Mouse (Mus musculus) myocyte (in vitro differentiated cells): ENCODE results near the gene Wdr72. TPM values are rescaled to one million over a fixed set of nuclear protein-coding genes. Genes with fewer than 3 reads are reported as not detected.

Experiments used
- H3K27me3 ChIP-seq: one replicate; pipeline ENCODE4 v1.6.1; 2011; ENCODE audit not compliant: control insufficient read depth, insufficient read depth, insufficient read length
- H3K36me3 ChIP-seq: one replicate; pipeline ENCODE4 v1.6.1; 2011; ENCODE audit not compliant: control insufficient read depth, insufficient read depth
- H3K4me2 ChIP-seq: one replicate; pipeline ENCODE4 v1.6.1; 2011; ENCODE audit warnings: low read depth, control low read depth
- H3K4me3 ChIP-seq: one replicate; pipeline ENCODE4 v1.5.1; 2011; ENCODE audit warnings: mild to moderate bottlenecking, control low read depth, moderate library complexity
- H3K79me2 ChIP-seq: one replicate; pipeline ENCODE4 v1.6.1; 2011; ENCODE audit not compliant: control insufficient read depth, insufficient read depth
- H3ac ChIP-seq: one replicate; pipeline ENCODE4 v1.6.1; 2011; ENCODE audit not compliant: control insufficient read depth, insufficient read length
- MYOD1 ChIP-seq, 3 experiments: IDR thresholded peaks; one replicate each; pipeline ENCODE4 v1.6.1; 2011; ENCODE audit warnings: control low read depth in 2 of 3, low read depth in 2 of 3, mild to moderate bottlenecking in 2 of 3, moderate library complexity in 1 of 3; ENCODE audit not compliant: insufficient read length in 2 of 3, control insufficient read depth in 1 of 3
- polyA plus RNA-seq: library from polyadenylated mRNA; unstranded; fragments of >200 nt; fragmentation: generic; extraction: Trizol; gene quantifications from one replicate; pipeline ENCODE4 v1.2.1, GENCODE M21; 2012; ENCODE audit warnings: missing spikeins

Gene Wdr72
- polyA plus RNA-seq, 1 experiment = not detected

DNA sequence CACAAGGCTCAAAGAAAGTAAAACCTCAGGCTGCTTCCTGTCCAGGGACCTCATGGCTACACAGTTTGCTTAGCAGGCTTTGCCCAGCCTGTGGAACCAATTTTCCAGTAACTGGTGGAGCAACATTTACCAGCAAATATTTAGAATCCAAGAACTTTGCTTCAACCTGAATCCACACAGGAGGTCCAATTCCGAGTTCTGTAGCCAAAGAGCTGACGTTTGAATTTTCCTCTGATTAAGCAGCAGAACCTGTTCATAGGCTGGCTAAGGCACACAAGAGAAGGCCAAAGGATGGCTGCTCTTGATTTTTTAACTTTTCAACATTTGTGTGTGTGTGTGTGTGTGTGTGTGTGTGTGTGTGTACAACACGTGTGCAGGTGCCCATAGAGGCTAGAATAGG, 222.2 kb downstream of the Wdr72 start:
- Histone ChIP-seq H3K79me2 (no peaks in the 10 kb centered on the region), H3K4me2 (no peak overlapping the region), H3K36me3 (no peaks in the 10 kb centered on the region), H3K27me3 (no peaks in the 10 kb centered on the region), H3K4me3 (no peak overlapping the region), H3ac (no peak overlapping the region)
- TF ChIP-seq MYOD1 (IDR thresholded peaks at IDR 0.05; ENCODE audit: control insufficient read depth in 1 of 3, insufficient read length in 2 of 3, low read depth in 2 of 3) = no peak

Other genes with a start within 250 kb of the Wdr72 start
- gene Unc13c, start 141.4 kb upstream of the Wdr72 start, polyA plus RNA-seq = 0.02 TPM